Mouse (Mus musculus): ENCODE measurements around the gene Olfr1247.
"Not testable (repeated sequence)": the region's sequence is repeated elsewhere in the genome, so short reads cannot be mapped to it uniquely, and the experiment has no call there.

The Olfr1247 gene

GRCm38 (mm10) chr2:89614030-89614429, at the start of gene Olfr1247:
Gene Olfr1247, minus strand, starts transcription at chr2:89614130.
- DNase-seq (ENCODE audit: low read depth): no peak

- DNase-seq (ENCODE audit: low read depth): no peak
Measured at GRCm38 (mm10) chr2:89661367-89661766, 47.4 kb upstream of the Olfr1247 start, which contains the start of gene Olfr1250. Gene Olfr1250, minus strand, starts transcription at chr2:89661467.

- no peak for DNase-seq (ENCODE audit: low read depth)
Measured at GRCm38 (mm10) chr2:89634883-89635282, 21.0 kb upstream of the Olfr1247 start, which contains the start of gene Olfr1249. Gene Olfr1249, minus strand, starts transcription at chr2:89634983.

- DNase-seq (ENCODE audit: low read depth): not testable (repeated sequence)
Measured at GRCm38 (mm10) chr2:89618145-89618544, 4.2 kb upstream of the Olfr1247 start, which contains the start of gene Olfr1248. Gene Olfr1248, minus strand, starts transcription at chr2:89618245.

GRCm38 (mm10) chr2:89593057-89593456, 20.9 kb downstream of the Olfr1247 start, which contains the start of gene Olfr1246:
Gene Olfr1246, minus strand, starts transcription at chr2:89593157.
- no peak for DNase-seq (ENCODE audit: low read depth)

GRCm38 (mm10) chr2:89578347-89578746, 35.6 kb downstream of the Olfr1247 start, which contains the start of gene Olfr1245:
Gene Olfr1245, minus strand, starts transcription at chr2:89578447.
- no peak for DNase-seq (ENCODE audit: low read depth)

GRCm38 (mm10) chr2:89562706-89563105, 51.2 kb downstream of the Olfr1247 start:
- not testable (repeated sequence) for DNase-seq (ENCODE audit: low read depth)

Measured in c-Kit-positive CD71-positive TER-119-negative erythroid progenitor cells, embryonic 14.5 days (primary cell).